Mouse (Mus musculus) small intestine, adult 2 months (tissue): ENCODE data around the gene Zfp507. TPM values are rescaled to one million over a fixed set of nuclear protein-coding genes. Genes with fewer than 3 reads are reported as not detected.

Experiments used
- H3K27ac ChIP-seq: fragments of 200-500 bp; 2 replicates; pipeline ENCODE4 v1.5.1; 2012; ENCODE audit warnings: low read depth, low read length, control low read depth, inconsistent platforms; ENCODE audit not compliant: insufficient read depth
- H3K27me3 ChIP-seq: fragments of 200-500 bp; 2 replicates; pipeline ENCODE4 v1.6.1; 2012; ENCODE audit warnings: mild to moderate bottlenecking, moderate library complexity, low read length, inconsistent platforms; ENCODE audit not compliant: control insufficient read depth, insufficient read depth
- H3K36me3 ChIP-seq: fragments of 200-500 bp; 2 replicates; pipeline ENCODE4 v1.6.1; 2012; ENCODE audit warnings: mild to moderate bottlenecking, low read length, control low read depth, inconsistent platforms; ENCODE audit not compliant: control insufficient read depth, insufficient read depth
- H3K4me1 ChIP-seq: fragments of 200-500 bp; 2 replicates; pipeline ENCODE4 v1.6.1; 2012; ENCODE audit warnings: low read length, inconsistent platforms, mixed read lengths; ENCODE audit not compliant: control insufficient read depth, insufficient read depth, insufficient read length
- H3K4me3 ChIP-seq: fragments of 200-500 bp; 2 replicates; pipeline ENCODE4 v1.5.1; 2012; ENCODE audit warnings: low read depth, mild to moderate bottlenecking, control low read depth, inconsistent platforms, low read length, moderate library complexity
- CTCF ChIP-seq: fragments of 200-500 bp; IDR thresholded peaks from 2 replicates; pipeline ENCODE4 v1.5.1; 2012; ENCODE audit warnings: low read depth, mild to moderate bottlenecking, control low read depth, inconsistent platforms, low read length, moderate library complexity, mixed read lengths; ENCODE audit not compliant: insufficient replicate concordance, insufficient read length; ENCODE audit errors: extremely low read depth
- POLR2A ChIP-seq: fragments of 200-500 bp; IDR thresholded peaks from 2 replicates; pipeline ENCODE4 v1.6.1; 2012; ENCODE audit warnings: low read depth, mild to moderate bottlenecking, control low read depth, inconsistent platforms, low read length, moderate library complexity
- WGBS: fragments of 180-500 bp; shearing (Covaris S2); methylation state at CpG from one replicate; pipeline ENCODE4 v1.1.7; 2018; 5-methylcytosine and 5-hydroxymethylcytosine counted together
- polyA plus RNA-seq: library from polyadenylated mRNA; depleted of rRNA; stranded (reverse); fragments of >200 nt; gene quantifications from 2 replicates; pipeline ENCODE4 v1.2.3, GENCODE M21; 2012; rRNA removed

The Zfp507 gene
- polyA plus RNA-seq, 1 experiment, result 2.5 TPM

- H3K27me3 ChIP-seq, result no peaks in the 10 kb centered on the region
- no peak overlapping the region for H3K27ac ChIP-seq
- H3K4me3 ChIP-seq, result no peak overlapping the region
- WGBS, result 49% methylated on average over 14 of the region's 14 CpGs
- no peaks in the 10 kb centered on the region for H3K4me1 ChIP-seq
- no peaks in the 10 kb centered on the region for H3K36me3 ChIP-seq
- no peak for TF ChIP-seq CTCF
- TF ChIP-seq POLR2A, result no peak
These were observed 69.3 kb downstream of the Zfp507 start for GRCm38 (mm10) chr7:35733313-35734050.

GRCm38 (mm10) chr7:35732585-35733059 is 70.2 kb downstream of the Zfp507 start:
- TF ChIP-seq CTCF, result no peak
- no peak for TF ChIP-seq POLR2A
- no peaks in the 10 kb centered on the region for H3K36me3 ChIP-seq
- H3K27me3 ChIP-seq, result no peaks in the 10 kb centered on the region
- H3K4me1 ChIP-seq, result no peaks in the 10 kb centered on the region
- H3K4me3 ChIP-seq, result no peak overlapping the region
- no peak overlapping the region for H3K27ac ChIP-seq
- 87% methylated on average over 10 of the region's 10 CpGs for WGBS

- no peaks in the 10 kb centered on the region for H3K36me3 ChIP-seq
- peak overlapping the region; percentile 24; the same call in 1 of the 2 replicates for H3K4me3 ChIP-seq
- TF ChIP-seq POLR2A (no peak), CTCF (no peak)
- H3K4me1 ChIP-seq, result no peaks in the 10 kb centered on the region
- H3K27ac ChIP-seq, result no peak overlapping the region
- WGBS, result 42% methylated on average over 9 of the region's 9 CpGs
- no peaks in the 10 kb centered on the region for H3K27me3 ChIP-seq
These were observed 73.2 kb downstream of the Zfp507 start for GRCm38 (mm10) chr7:35729621-35730031.

GRCm38 (mm10) chr7:35728376-35728775 is 74.4 kb downstream of the Zfp507 start:
- H3K36me3 ChIP-seq, result no peaks in the 10 kb centered on the region
- no peaks in the 10 kb centered on the region for H3K27me3 ChIP-seq
- H3K4me3 ChIP-seq, result no peak overlapping the region
- no peak overlapping the region for H3K27ac ChIP-seq
- no peak for TF ChIP-seq POLR2A
- TF ChIP-seq CTCF, result no peak
- H3K4me1 ChIP-seq, result no peaks in the 10 kb centered on the region
- WGBS, result 95% methylated on average over 12 of the region's 12 CpGs

GRCm38 (mm10) chr7:35723035-35723434 is 79.8 kb downstream of the Zfp507 start:
- no peak overlapping the region for H3K4me3 ChIP-seq
- H3K36me3 ChIP-seq, result no peaks in the 10 kb centered on the region
- 97% methylated on average over 2 of the region's 2 CpGs for WGBS
- no peaks in the 10 kb centered on the region for H3K27me3 ChIP-seq
- no peak overlapping the region for H3K27ac ChIP-seq
- TF ChIP-seq CTCF (peak; percentile 10; the same call in 1 of the 2 replicates), POLR2A (no peak)
- H3K4me1 ChIP-seq, result no peaks in the 10 kb centered on the region

Other genes with a start within 250 kb of the Zfp507 start
- gene Nudt19, start 246.7 kb downstream of the Zfp507 start, polyA plus RNA-seq, result 51.8 and 60.5 TPM in 2 replicates
- gene Rgs9bp, start 217.4 kb downstream of the Zfp507 start, polyA plus RNA-seq, result 0.03 TPM in 2 replicates
- gene Ankrd27, start 216.8 kb downstream of the Zfp507 start, polyA plus RNA-seq, result 8.5 and 13.5 TPM in 2 replicates
- 23.4 and 60.3 TPM in 2 replicates for gene Pdcd5, start 155.5 kb downstream of the Zfp507 start, polyA plus RNA-seq
- gene Dpy19l3, start 48.5 kb downstream of the Zfp507 start, polyA plus RNA-seq, result 1.8 and 2.3 TPM in 2 replicates